14 mouse cellular contexts compared by ENCODE assay signal in genomic region chr2:126507477-126507876, GRCm38 (mm10).
"Had no signal": no experiment of that assay in that cellular context is flagged by ENCODE, and none has a peak within 500 bp of the region (broad histone marks: within the 10 kb centered on the region; RNA-seq: fewer than 3 reads in every experiment).

No protein-coding gene starts in this region.

- ATAC-seq: midbrain, embryonic 16.5 days had no signal

- DNase-seq: lung, adult 18-20 months; lung, embryonic 14.5 days; lung, postnatal 10 days; lung, postnatal 4 days; midbrain, embryonic 14.5 days; retina, postnatal 1 day; right cerebral cortex, adult 18-20 months; right cerebral cortex, postnatal 25 days; right cerebral cortex, postnatal 4 days; spleen, adult 18-20 months; thymus, adult 2 months; thymus, postnatal 25 days; thymus, postnatal 4 days had no signal
